Mouse (Mus musculus) liver, postnatal 0 days (tissue): ENCODE measurements at regions not wholly inside any gene's neighbourhood (a gene's known extent, or its start where the extent isn't known, plus 50 kb on each side); places are given as distances from the start of the nearest gene placed in this dataset.

Experiments used
- ATAC-seq: fragments of 200-750 bp; cut with Nextera tagmentation; 2 replicates; pipeline ENCODE4 v1.8.0; 2017; ENCODE audit warnings: mild to moderate bottlenecking, moderate library complexity
- DNase-seq: peaks from one replicate; pipeline ENCODE4 v3.0.0-alpha.2; 2016
- H3K27ac ChIP-seq: fragments of 300-500 bp; sonication (generic); 2 replicates; pipeline ENCODE4 v1.5.1; 2014; ENCODE audit warnings: antibody characterized with exemption, moderate library complexity, mild to moderate bottlenecking, low read depth
- H3K27me3 ChIP-seq: fragments of 300-500 bp; sonication (generic); 2 replicates; pipeline ENCODE4 v1.6.1; 2014; ENCODE audit warnings: low read length, control low read depth, mixed read lengths; ENCODE audit not compliant: insufficient read depth
- H3K36me3 ChIP-seq: fragments of 300-500 bp; sonication (generic); replicated peaks from 2 replicates; pipeline ENCODE4 v1.6.1; 2014; ENCODE audit warnings: mild to moderate bottlenecking, control low read depth, low read length, moderate library complexity, mixed read lengths; ENCODE audit not compliant: insufficient read depth
- H3K4me1 ChIP-seq: fragments of 300-500 bp; sonication (generic); 2 replicates; pipeline ENCODE4 v1.6.1; 2014; ENCODE audit warnings: antibody characterized with exemption, mild to moderate bottlenecking, control low read depth; ENCODE audit not compliant: insufficient read depth
- H3K4me2 ChIP-seq: fragments of 300-500 bp; sonication (generic); 2 replicates; pipeline ENCODE4 v1.6.1; 2014; ENCODE audit warnings: low read depth, mild to moderate bottlenecking, low read length, moderate library complexity, mixed read lengths
- H3K4me3 ChIP-seq: fragments of 300-500 bp; sonication (generic); 2 replicates; pipeline ENCODE4 v1.5.1; 2014; ENCODE audit warnings: low read depth, low read length
- H3K9ac ChIP-seq: fragments of 300-500 bp; sonication (generic); replicated peaks from 2 replicates; pipeline ENCODE4 v1.6.1; 2014; ENCODE audit warnings: mild to moderate bottlenecking, moderate library complexity
- H3K9me3 ChIP-seq: fragments of 300-500 bp; sonication (generic); 2 replicates; pipeline ENCODE4 v1.6.1; 2016; ENCODE audit warnings: mild to moderate bottlenecking, control low read depth, low read length, mixed read lengths
- CTCF ChIP-seq: sonication (generic); IDR thresholded peaks from 2 replicates; pipeline ENCODE4 v1.5.1; 2016; ENCODE audit warnings: antibody characterized with exemption, low read depth
- EP300 ChIP-seq: IDR thresholded peaks from 2 replicates; pipeline ENCODE4 v1.6.1; 2016; ENCODE audit warnings: antibody characterized with exemption, low read depth, mild to moderate bottlenecking
- WGBS: fragments of 180-500 bp; shearing (Covaris S2); extraction: QIAGEN DNeasy Blood & Tissue Kit; methylation state at CpG from one replicate; pipeline ENCODE4 v1.1.7; 2014; ENCODE audit not compliant: insufficient replicate concordance; 5-methylcytosine and 5-hydroxymethylcytosine counted together

DNA sequence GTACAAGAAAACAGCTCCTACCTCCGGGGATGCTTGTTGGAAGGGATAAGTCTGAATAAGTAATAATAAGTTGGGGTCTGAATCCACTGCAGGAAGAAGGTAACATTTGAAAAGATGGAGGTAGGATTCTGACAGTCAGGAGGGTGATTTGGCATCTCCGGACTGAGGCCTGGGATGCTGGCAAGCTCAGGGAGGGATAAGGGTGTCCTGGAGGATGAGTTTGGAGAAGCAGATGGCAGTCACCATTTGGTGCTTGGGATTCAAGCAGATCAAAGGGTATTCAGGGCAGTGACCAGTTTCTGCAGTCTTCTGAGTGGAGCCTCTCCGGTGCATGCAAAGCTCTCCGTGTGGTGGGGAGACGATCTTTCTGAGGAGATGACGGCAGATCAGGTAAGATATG lies 62.9 kb upstream of the Gm2310 start:
- H3K9me3 ChIP-seq: no peaks in the 10 kb centered on the region
- no peak for DNase-seq
- no peaks in the 10 kb centered on the region for H3K27me3 ChIP-seq

DNA sequence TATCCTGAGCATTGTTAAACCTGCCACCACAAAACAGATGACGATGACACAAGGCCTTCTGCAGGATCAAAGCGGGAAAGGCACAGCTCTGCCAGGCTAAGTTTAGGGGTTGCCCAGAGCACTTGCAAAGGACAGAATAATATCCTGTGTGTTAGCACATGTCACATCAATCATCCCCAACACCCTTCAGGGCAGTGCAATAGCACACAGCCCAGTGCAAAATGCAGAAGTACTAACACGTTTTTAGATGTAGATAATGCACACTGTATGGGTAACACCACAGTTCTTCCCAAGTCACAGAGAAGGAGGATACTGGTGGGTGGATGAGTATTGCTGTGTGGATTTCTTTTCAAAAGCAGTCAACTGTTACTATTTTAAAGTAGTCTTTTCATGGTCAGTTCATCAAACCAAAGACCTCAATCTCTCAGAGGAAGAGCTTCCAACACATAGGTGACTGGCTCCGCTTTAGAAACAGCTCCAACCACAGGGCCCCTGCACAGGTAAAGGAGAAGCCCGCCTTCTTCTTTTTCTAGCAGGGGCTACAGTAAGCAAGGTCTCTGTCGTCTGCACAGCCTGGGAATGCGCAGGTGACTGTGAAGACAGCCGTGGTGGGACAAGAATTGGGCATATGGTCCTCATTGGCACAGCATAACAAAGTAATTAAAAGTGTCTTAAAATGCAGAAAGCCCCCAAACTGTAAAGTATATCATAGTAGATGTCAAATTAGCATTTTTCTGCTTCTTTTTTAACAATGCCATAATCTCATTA lies 61.6 kb upstream of the Gm2310 start:
- 48% methylated on average over 8 of the region's 8 CpGs for whole genome bisulfite sequencing
- H3K4me2 ChIP-seq: no peak overlapping the region
- H3K27me3 ChIP-seq: no peaks in the 10 kb centered on the region
- H3K4me3 ChIP-seq: no peak overlapping the region
- no peak for TF ChIP-seq EP300
- no peak for TF ChIP-seq CTCF
- ATAC-seq (no peak), DNase-seq (no peak)
- H3K9me3 ChIP-seq: no peaks in the 10 kb centered on the region
- H3K27ac ChIP-seq: no peak overlapping the region
- no peaks in the 10 kb centered on the region for H3K36me3 ChIP-seq
- H3K9ac ChIP-seq: no peak overlapping the region
- no peaks in the 10 kb centered on the region for H3K4me1 ChIP-seq

More for the DNA sequence above, 62.9 kb upstream of the Gm2310 start:
- Histone ChIP-seq H3K9ac (no peak overlapping the region), H3K27ac (no peak overlapping the region), H3K36me3 (no peaks in the 10 kb centered on the region), H3K4me3 (no peak overlapping the region), H3K4me2 (no peak overlapping the region), H3K4me1 (no peaks in the 10 kb centered on the region)
- TF ChIP-seq EP300 (no peak), CTCF (no peak)
- WGBS: 76% methylated on average over 6 of the region's 6 CpGs
- no peak for ATAC-seq

- ATAC-seq: no peak
- TF ChIP-seq EP300 (no peak), CTCF (no peak)
These were observed 60.3 kb upstream of the Gm2310 start for GRCm38 (mm10) chr15:8580077-8580476.

GRCm38 (mm10) chr15:8577480-8577881 lies 57.7 kb upstream of the Gm2310 start:
- Histone ChIP-seq H3K4me2 (no peak overlapping the region), H3K4me1 (no peaks in the 10 kb centered on the region), H3K9me3 (no peaks in the 10 kb centered on the region), H3K27me3 (no peaks in the 10 kb centered on the region), H3K9ac (no peak overlapping the region), H3K4me3 (no peak overlapping the region), H3K27ac (no peak overlapping the region), H3K36me3 (no peaks in the 10 kb centered on the region)
- no peak for TF ChIP-seq EP300
- peak; percentile 74 for TF ChIP-seq CTCF
- 22% methylated on average over 3 of the region's 3 CpGs for WGBS
- DNase-seq: peak; percentile 73
- peak; percentile 71; the same call in 1 of the 2 replicates for ATAC-seq

More at GRCm38 (mm10) chr15:8580077-8580476, 60.3 kb upstream of the Gm2310 start:
- DNase-seq: no peak
- Histone ChIP-seq H3K4me2 (no peak overlapping the region), H3K4me1 (no peaks in the 10 kb centered on the region), H3K27me3 (no peaks in the 10 kb centered on the region), H3K9ac (no peak overlapping the region), H3K9me3 (no peaks in the 10 kb centered on the region), H3K27ac (no peak overlapping the region), H3K4me3 (no peak overlapping the region), H3K36me3 (no peaks in the 10 kb centered on the region)

DNA sequence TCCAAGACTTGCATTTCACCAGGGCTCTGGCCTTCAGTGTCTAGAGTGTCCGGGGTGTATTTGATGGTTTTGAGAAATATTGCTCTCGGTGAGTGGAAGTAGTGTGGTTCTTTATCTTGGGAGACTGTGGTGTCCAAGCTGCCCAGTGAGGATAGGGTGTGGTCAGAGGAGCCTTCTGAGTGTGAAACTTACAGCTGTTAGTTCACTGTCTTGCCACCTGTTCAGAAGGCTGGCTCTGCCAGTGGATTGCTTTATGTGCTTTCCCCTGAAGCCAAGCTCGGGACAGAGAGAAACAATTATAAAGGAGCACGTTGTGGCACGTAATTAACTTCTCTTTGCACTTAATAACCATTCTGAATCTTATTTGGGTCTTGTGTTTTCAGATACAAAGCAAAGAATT lies 57.2 kb upstream of the Gm2310 start:
- Histone ChIP-seq H3K4me1 (no peaks in the 10 kb centered on the region), H3K4me3 (no peak overlapping the region), H3K9ac (no peak overlapping the region), H3K4me2 (no peak overlapping the region), H3K27ac (no peak overlapping the region), H3K36me3 (no peaks in the 10 kb centered on the region), H3K9me3 (no peaks in the 10 kb centered on the region), H3K27me3 (no peaks in the 10 kb centered on the region)
- 70% methylated on average over 5 of the region's 5 CpGs for WGBS
- ATAC-seq (no peak), DNase-seq (no peak)
- TF ChIP-seq CTCF (no peak), EP300 (no peak)

DNA sequence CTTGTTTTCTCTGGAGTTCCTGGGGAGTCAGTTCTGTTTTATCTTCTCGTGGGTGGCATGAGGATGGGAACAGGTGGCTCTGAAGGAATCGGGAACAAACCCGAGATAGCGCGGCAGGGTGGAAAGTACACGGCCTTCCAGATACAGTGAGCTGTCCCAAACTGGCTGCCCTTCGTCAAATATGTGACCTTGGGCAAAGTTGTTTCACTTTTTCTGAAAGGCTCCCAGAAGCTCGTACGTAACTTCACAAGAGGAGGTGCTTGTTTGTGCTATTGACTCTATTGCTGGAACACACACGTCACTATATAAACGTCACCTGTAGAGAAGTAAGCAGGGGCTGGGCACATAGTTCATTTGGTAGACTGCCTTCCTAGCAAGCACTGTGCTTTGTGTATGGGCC lies 49.9 kb upstream of the Gm2310 start:
- H3K4me2 ChIP-seq: peak overlapping the region; percentile 93
- H3K4me3 ChIP-seq: peak overlapping the region; percentile 58
- H3K27me3 ChIP-seq: peaks cover 11% of the 10 kb centered on the region; the same call in 1 of the 2 replicates
- no peaks in the 10 kb centered on the region for H3K36me3 ChIP-seq
- H3K27ac ChIP-seq: peak overlapping the region; percentile 88
- H3K4me1 ChIP-seq: peaks cover 11% of the 10 kb centered on the region
- H3K9me3 ChIP-seq: no peaks in the 10 kb centered on the region
- peak overlapping the region; percentile 56 for H3K9ac ChIP-seq
- WGBS: 5% methylated on average over 11 of the region's 11 CpGs
- TF ChIP-seq EP300: no peak
- TF ChIP-seq CTCF: no peak
- no peak for DNase-seq
- ATAC-seq: peak; percentile 89
